In the genomic region with DNA sequence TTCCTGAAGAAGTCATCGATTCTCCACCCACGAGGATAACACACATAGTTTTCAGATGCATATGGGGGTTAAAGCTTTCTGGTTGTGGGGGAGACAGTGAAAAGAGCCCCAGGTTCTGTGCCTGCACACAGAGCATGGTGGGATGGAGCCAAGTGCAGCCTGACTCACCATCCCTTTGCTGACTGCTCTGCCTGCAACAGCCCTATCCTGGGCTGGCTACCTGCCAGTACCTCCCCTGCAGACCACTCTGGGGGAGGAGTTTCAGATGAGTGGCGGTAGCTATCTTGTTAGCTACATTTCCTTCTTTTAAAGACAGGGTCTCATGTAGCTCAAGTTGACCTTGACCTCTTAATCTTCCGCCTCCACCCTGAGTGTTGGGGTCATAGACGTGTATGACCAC, we compare ENCODE assay signal across 14 mouse cellular contexts. TPM values are rescaled to one million over a fixed set of nuclear protein-coding genes. Genes with fewer than 3 reads are reported as not detected.
DNase-seq lines count a peak whose midpoint lies in the region; ATAC-seq and TF ChIP-seq lines count a peak whose summit lies in the region.
"Had no signal": no experiment of that assay in that cellular context is flagged by ENCODE, and none has a peak within 500 bp of the region (broad histone marks: within the 10 kb centered on the region; RNA-seq: fewer than 3 reads in every experiment).

No protein-coding gene starts in this region.

- no peak overlapping the region for H3K27ac ChIP-seq in intestine, embryonic 14.5 days (ENCODE audit: low read depth)
- no peak overlapping the region for H3K27ac ChIP-seq in intestine, postnatal 0 days (ENCODE audit: low read depth, low read length)
- H3K27ac ChIP-seq in stomach, embryonic 14.5 days (ENCODE audit: low read length): no peak overlapping the region
- H3K27ac ChIP-seq in stomach, postnatal 0 days (replicated peaks): no peak overlapping the region
- H3K27ac ChIP-seq: liver, embryonic 15.5 days; neural tube, embryonic 12.5 days had no signal

- H3K9ac ChIP-seq in intestine, embryonic 14.5 days (ENCODE audit: low read length): no peak overlapping the region
- no peak overlapping the region for H3K9ac ChIP-seq in intestine, postnatal 0 days (ENCODE audit: low read depth, low read length)
- no peak overlapping the region for H3K9ac ChIP-seq in stomach, embryonic 14.5 days (replicated peaks; ENCODE audit: low read depth, low read length)
- no peak overlapping the region for H3K9ac ChIP-seq in stomach, postnatal 0 days (ENCODE audit: low read length)
- H3K9ac ChIP-seq: forebrain, postnatal 0 days; liver, embryonic 15.5 days; neural tube, embryonic 12.5 days had no signal

- H3K36me3 ChIP-seq in intestine, embryonic 14.5 days (ENCODE audit: control insufficient read depth, insufficient read depth, low read length): no peaks in the 10 kb centered on the region
- H3K36me3 ChIP-seq in intestine, postnatal 0 days (ENCODE audit: control insufficient read depth, insufficient read depth): peaks cover 6% of the 10 kb centered on the region; the same call in 1 of the 2 replicates
- H3K36me3 ChIP-seq in stomach, embryonic 14.5 days (ENCODE audit: control insufficient read depth, insufficient read depth, low read length): no peaks in the 10 kb centered on the region
- H3K36me3 ChIP-seq in stomach, postnatal 0 days (ENCODE audit: control insufficient read depth, insufficient read depth, low read length): no peaks in the 10 kb centered on the region
- H3K36me3 ChIP-seq: hindbrain, embryonic 10.5 days; liver, embryonic 15.5 days; neural tube, embryonic 12.5 days had no signal

- ATAC-seq in intestine, embryonic 14.5 days (replicated peaks; ENCODE audit: low FRiP score, low TSS enrichment, low read depth): 0 out of 2 replicates have a peak, but pooled peaks have one; percentile 16
- ATAC-seq in intestine, postnatal 0 days: no peak
- 0 out of 2 replicates have a peak, but pooled peaks have one; percentile 21 for ATAC-seq in stomach, embryonic 14.5 days (ENCODE audit: insufficient number of reproducible peaks, insufficient read depth, low FRiP score, low read depth)
- no peak for ATAC-seq in stomach, postnatal 0 days (ENCODE audit: low FRiP score, low TSS enrichment)
- ATAC-seq: forebrain, postnatal 0 days had no signal

- no peak overlapping the region for H3K4me2 ChIP-seq in intestine, embryonic 14.5 days (ENCODE audit: low read length)
- H3K4me2 ChIP-seq in intestine, postnatal 0 days (replicated peaks; ENCODE audit: low read depth): no peak overlapping the region
- no peak overlapping the region for H3K4me2 ChIP-seq in stomach, embryonic 14.5 days (replicated peaks; ENCODE audit: low read depth, low read length)
- no peak overlapping the region for H3K4me2 ChIP-seq in stomach, postnatal 0 days (replicated peaks; ENCODE audit: low read depth)
- H3K4me2 ChIP-seq: liver, embryonic 15.5 days had no signal

- no peaks in the 10 kb centered on the region for H3K9me3 ChIP-seq in intestine, embryonic 14.5 days (ENCODE audit: control insufficient read depth, low read length)
- H3K9me3 ChIP-seq in intestine, postnatal 0 days (ENCODE audit: control insufficient read depth): no peaks in the 10 kb centered on the region
- no peaks in the 10 kb centered on the region for H3K9me3 ChIP-seq in stomach, embryonic 14.5 days (ENCODE audit: control insufficient read depth, low read depth, low read length)
- no peaks in the 10 kb centered on the region for H3K9me3 ChIP-seq in stomach, postnatal 0 days (ENCODE audit: control insufficient read depth, low read length)
- H3K9me3 ChIP-seq: hindbrain, embryonic 10.5 days; liver, embryonic 15.5 days; neural tube, embryonic 12.5 days had no signal

- no peaks in the 10 kb centered on the region for H3K27me3 ChIP-seq in intestine, embryonic 14.5 days (replicated peaks; ENCODE audit: control insufficient read depth, insufficient read depth, low read length)
- no peaks in the 10 kb centered on the region for H3K27me3 ChIP-seq in intestine, postnatal 0 days (replicated peaks; ENCODE audit: control insufficient read depth, insufficient read depth, low read length)
- H3K27me3 ChIP-seq in stomach, embryonic 14.5 days (ENCODE audit: control insufficient read depth, insufficient read depth, low read length): no peaks in the 10 kb centered on the region
- H3K27me3 ChIP-seq in stomach, postnatal 0 days (ENCODE audit: control insufficient read depth, insufficient read depth, low read length): no peaks in the 10 kb centered on the region
- H3K27me3 ChIP-seq: liver, embryonic 15.5 days had no signal

- TF ChIP-seq CTCF in intestine, postnatal 0 days (IDR thresholded peaks at IDR 0.05; ENCODE audit: low read depth): no peak
- no peak for TF ChIP-seq CTCF in stomach, postnatal 0 days (IDR thresholded peaks at IDR 0.05; ENCODE audit: low read depth)

- peaks cover 15% of the 10 kb centered on the region for H3K4me1 ChIP-seq in intestine, embryonic 14.5 days (replicated peaks; ENCODE audit: control insufficient read depth, insufficient read depth, low read length)
- H3K4me1 ChIP-seq in intestine, postnatal 0 days (replicated peaks; ENCODE audit: control insufficient read depth, insufficient read depth, low read length): no peaks in the 10 kb centered on the region
- peaks cover 13% of the 10 kb centered on the region for H3K4me1 ChIP-seq in stomach, embryonic 14.5 days (ENCODE audit: control insufficient read depth, insufficient read depth, low read length)
- 0 out of 2 replicates have a peak, but pooled peaks cover 2% of the 10 kb centered on the region for H3K4me1 ChIP-seq in stomach, postnatal 0 days (replicated peaks; ENCODE audit: control insufficient read depth, insufficient read depth)

- 59% methylated on average over 5 of the region's 5 CpGs for WGBS in intestine, embryonic 14.5 days
- 56% methylated on average over 5 of the region's 5 CpGs for WGBS in intestine, postnatal 0 days
- 60% methylated on average over 5 of the region's 5 CpGs for WGBS in stomach, embryonic 14.5 days
- 66% methylated on average over 5 of the region's 5 CpGs for WGBS in stomach, postnatal 0 days

- peak; percentile 55 for DNase-seq in adrenal gland, postnatal 10 days
- DNase-seq in adrenal gland, adult 8-10 months: no peak
- DNase-seq in intestine, embryonic 14.5 days (ENCODE audit: low spot score): no peak
- no peak for DNase-seq in stomach, postnatal 0 days (ENCODE audit: low spot score)
- no peak for DNase-seq in Muller cell, postnatal 12 days (ENCODE audit: inconsistent ontology term)
- no peak for DNase-seq in spleen, postnatal 14 days (ENCODE audit: low spot score in 2 of 2)
- DNase-seq: embryo, embryonic 11 days; forebrain, postnatal 0 days; thymus, postnatal 25 days had no signal

- no peak overlapping the region for H3K4me3 ChIP-seq in intestine, embryonic 14.5 days (ENCODE audit: low read depth, low read length)
- no peak overlapping the region for H3K4me3 ChIP-seq in intestine, postnatal 0 days (ENCODE audit: low read depth, low read length)
- H3K4me3 ChIP-seq in stomach, embryonic 14.5 days (ENCODE audit: low read depth, low read length): no peak overlapping the region
- no peak overlapping the region for H3K4me3 ChIP-seq in stomach, postnatal 0 days (ENCODE audit: low read depth, low read length)
- H3K4me3 ChIP-seq: hindbrain, embryonic 10.5 days; liver, embryonic 15.5 days; neural tube, embryonic 12.5 days had no signal

- no peak for TF ChIP-seq EP300 in stomach, postnatal 0 days (optimal IDR thresholded peaks at IDR 0.05)

RNA-seq across cellular contexts. Expression of a gene that starts 26.4 kb away (rescaled TPM):
- total RNA-seq in adrenal gland, postnatal 10 days (2021): 10 to 100 TPM; 30.8 to 32.9 TPM
- 10 to 100 TPM; 28.9 to 58.1 (median 44.4) TPM for total RNA-seq in adrenal gland, adult 8-10 months (2022)
- 14.7 and 15.6 TPM in 2 replicates for polyA plus RNA-seq in intestine, embryonic 14.5 days (2014; fragmentation: Nextera tagmentation; extraction: Ambion mirVana)
- 5.7 and 6.8 TPM in 2 replicates for polyA plus RNA-seq in intestine, postnatal 0 days (2015; fragmentation: Nextera tagmentation; extraction: Ambion mirVana)
- polyA plus RNA-seq in stomach, embryonic 14.5 days (2014; fragmentation: Nextera tagmentation; extraction: Ambion mirVana): 17.4 and 21.6 TPM in 2 replicates
- 8.6 and 12.1 TPM in 2 replicates for polyA plus RNA-seq in stomach, postnatal 0 days (2015; fragmentation: Nextera tagmentation; extraction: Ambion mirVana)

RNA-seq across cellular contexts. Expression of a gene that starts 43.2 kb away (rescaled TPM):
- total RNA-seq in adrenal gland, postnatal 10 days (2021): 100 to 1,000 TPM in 1 of 2 experiments, 10 to 100 TPM in 1; 99.7 to 124 TPM
- 100 to 1,000 TPM; 125 to 174 (median 152) TPM for total RNA-seq in adrenal gland, adult 8-10 months (2022)
- 109 and 117 TPM in 2 replicates for polyA plus RNA-seq in intestine, embryonic 14.5 days (2014; fragmentation: Nextera tagmentation; extraction: Ambion mirVana)
- 84.5 and 88.1 TPM in 2 replicates for polyA plus RNA-seq in intestine, postnatal 0 days (2015; fragmentation: Nextera tagmentation; extraction: Ambion mirVana)
- 111 and 119 TPM in 2 replicates for polyA plus RNA-seq in stomach, embryonic 14.5 days (2014; fragmentation: Nextera tagmentation; extraction: Ambion mirVana)
- 64.7 and 70.3 TPM in 2 replicates for polyA plus RNA-seq in stomach, postnatal 0 days (2015; fragmentation: Nextera tagmentation; extraction: Ambion mirVana)

Comparison
In these comparisons a context has a peak if more than half of its experiments do, and no peak if none do; other contexts are left out.
1. ATAC-seq: peak in intestine, embryonic 14.5 days (single experiment) and stomach, embryonic 14.5 days (single experiment); none in intestine, postnatal 0 days (single experiment) and stomach, postnatal 0 days (single experiment).